In genomic region chr13:55937417-55937816, GRCm38 (mm10) we compare ENCODE assay signal across 18 mouse cellular contexts.
DNase-seq lines count a peak whose midpoint lies in the region; ATAC-seq lines count a peak whose summit lies in the region.
"Had no signal": no experiment of that assay in that cellular context is flagged by ENCODE, and none has a peak within 500 bp of the region (broad histone marks: within the 10 kb centered on the region; RNA-seq: fewer than 3 reads in every experiment).

No protein-coding gene starts in this region.

- H3K9ac ChIP-seq in stomach, embryonic 16.5 days (ENCODE audit: low read length): no peak overlapping the region
- H3K9ac ChIP-seq: embryonic facial prominence, embryonic 13.5 days; forebrain, embryonic 13.5 days; forebrain, embryonic 15.5 days; forebrain, postnatal 0 days had no signal

- H3K4me2 ChIP-seq in stomach, embryonic 16.5 days (ENCODE audit: low read depth, low read length): no peak overlapping the region
- H3K4me2 ChIP-seq: embryonic facial prominence, embryonic 13.5 days; forebrain, embryonic 13.5 days; forebrain, embryonic 15.5 days had no signal

- peaks cover 11% of the 10 kb centered on the region for H3K27me3 ChIP-seq in megakaryocyte, embryonic 14.5 days (replicated peaks)
- H3K27me3 ChIP-seq in stomach, embryonic 16.5 days (ENCODE audit: control insufficient read depth, insufficient read depth, low read length): no peaks in the 10 kb centered on the region
- H3K27me3 ChIP-seq: embryonic facial prominence, embryonic 13.5 days; forebrain, embryonic 13.5 days; forebrain, embryonic 15.5 days had no signal

- peak; percentile 37 for DNase-seq in gonadal fat pad, adult 2 months (ENCODE audit: low read depth)
- DNase-seq in adrenal gland, postnatal 36 days: no peak
- no peak for DNase-seq in right cerebral cortex, postnatal 36 days (ENCODE audit: low spot score in 2 of 2)
- DNase-seq in cerebellum, adult 9-10 months: no peak
- DNase-seq: adrenal gland, adult 2 months; adrenal gland, postnatal 25 days; cerebellum, adult 11 months; cerebellum, adult 18-20 months; cerebellum, adult 8-10 months; cerebellum, postnatal 10 days; cerebellum, postnatal 36 days; forebrain, postnatal 0 days had no signal

- ATAC-seq in megakaryocyte, adult 5-6 weeks (ENCODE audit: poor library complexity, severe bottlenecking): no peak
- ATAC-seq in stomach, embryonic 16.5 days (ENCODE audit: insufficient read depth, low FRiP score): peak; percentile 62
- ATAC-seq: forebrain, embryonic 13.5 days; forebrain, embryonic 15.5 days; forebrain, postnatal 0 days had no signal

- no peaks in the 10 kb centered on the region for H3K4me1 ChIP-seq in megakaryocyte, embryonic 14.5 days
- H3K4me1 ChIP-seq in stomach, embryonic 16.5 days (ENCODE audit: control insufficient read depth, insufficient read depth, low read length): no peaks in the 10 kb centered on the region
- H3K4me1 ChIP-seq: embryonic facial prominence, embryonic 13.5 days; forebrain, embryonic 13.5 days; forebrain, embryonic 15.5 days had no signal

- H3K36me3 ChIP-seq in megakaryocyte, embryonic 14.5 days (replicated peaks; ENCODE audit: low read length): no peaks in the 10 kb centered on the region
- H3K36me3 ChIP-seq in stomach, embryonic 16.5 days (ENCODE audit: control insufficient read depth, insufficient read depth, low read length): no peaks in the 10 kb centered on the region
- H3K36me3 ChIP-seq: embryonic facial prominence, embryonic 13.5 days; forebrain, embryonic 15.5 days had no signal

- H3K27ac ChIP-seq in stomach, embryonic 16.5 days (ENCODE audit: low read length): peak overlapping the region; percentile 61
- H3K27ac ChIP-seq: embryonic facial prominence, embryonic 13.5 days; forebrain, embryonic 13.5 days; forebrain, embryonic 15.5 days had no signal

- H3K9me3 ChIP-seq in megakaryocyte, embryonic 14.5 days: peaks cover 25% of the 10 kb centered on the region
- H3K9me3 ChIP-seq in stomach, embryonic 16.5 days (replicated peaks; ENCODE audit: control insufficient read depth, low read length): 0 out of 2 replicates have a peak, but pooled peaks cover 3% of the 10 kb centered on the region
- H3K9me3 ChIP-seq: embryonic facial prominence, embryonic 13.5 days; forebrain, embryonic 13.5 days; forebrain, embryonic 15.5 days had no signal

- 73% methylated on average over 9 of the region's 9 CpGs for WGBS in stomach, embryonic 16.5 days

- H3K4me3 ChIP-seq in megakaryocyte, embryonic 14.5 days (replicated peaks): peak overlapping the region; percentile 18
- no peak overlapping the region for H3K4me3 ChIP-seq in stomach, embryonic 16.5 days (replicated peaks; ENCODE audit: low read length)
- H3K4me3 ChIP-seq: embryonic facial prominence, embryonic 13.5 days; forebrain, embryonic 13.5 days; forebrain, embryonic 15.5 days had no signal
